Mouse (Mus musculus) kidney, adult 2 months (tissue): ENCODE results near the gene Mctp1. TPM values are rescaled to one million over a fixed set of nuclear protein-coding genes. Genes with fewer than 3 reads are reported as not detected.

Source experiments
- DNase-seq: peaks from one replicate; pipeline ENCODE4 v3.0.0; 2021
- H3K27ac ChIP-seq: fragments of 200-500 bp; 2 replicates; pipeline ENCODE4 v1.5.1; 2012; ENCODE audit warnings: low read depth, low read length, control low read depth, inconsistent platforms; ENCODE audit not compliant: insufficient read depth
- H3K27me3 ChIP-seq: fragments of 200-500 bp; replicated peaks from 2 replicates; pipeline ENCODE4 v1.6.1; 2012; ENCODE audit warnings: mild to moderate bottlenecking, moderate library complexity, low read length, inconsistent platforms; ENCODE audit not compliant: control insufficient read depth, insufficient read depth
- H3K36me3 ChIP-seq: fragments of 200-500 bp; 2 replicates; pipeline ENCODE4 v1.6.1; 2012; ENCODE audit warnings: mild to moderate bottlenecking, moderate library complexity, low read length, inconsistent platforms; ENCODE audit not compliant: control insufficient read depth, insufficient read depth
- H3K4me1 ChIP-seq: fragments of 200-500 bp; 2 replicates; pipeline ENCODE4 v1.6.1; 2011; ENCODE audit warnings: low read length; ENCODE audit not compliant: control insufficient read depth, insufficient read depth
- H3K4me3 ChIP-seq: fragments of 200-500 bp; 2 replicates; pipeline ENCODE4 v1.5.1; 2011; ENCODE audit warnings: mild to moderate bottlenecking, low read depth, low read length, control low read depth; ENCODE audit not compliant: insufficient read depth
- CTCF ChIP-seq: fragments of 200-500 bp; conservative IDR thresholded peaks from 2 replicates; pipeline ENCODE4 v1.5.1; 2011; ENCODE audit warnings: low read depth, mild to moderate bottlenecking, control low read depth, low read length, moderate library complexity, mixed read lengths; ENCODE audit not compliant: insufficient read depth, insufficient read length
- POLR2A ChIP-seq: fragments of 200-500 bp; IDR thresholded peaks from one replicate; pipeline ENCODE4 v1.6.1; 2011; ENCODE audit warnings: low read depth, low read length, control low read depth
- WGBS: fragments of 180-500 bp; shearing (Covaris S2); methylation state at CpG from one replicate; pipeline ENCODE4 v1.1.7; 2018; 5-methylcytosine and 5-hydroxymethylcytosine counted together
- polyA plus RNA-seq: library from polyadenylated mRNA; depleted of rRNA; stranded (reverse); fragments of >200 nt; gene quantifications from 2 replicates; pipeline ENCODE4 v1.2.3, GENCODE M21; 2012

Mctp1 gene
- polyA plus RNA-seq, 1 experiment, result 0.14 TPM

- no peak for TF ChIP-seq CTCF
- Histone ChIP-seq H3K4me1 (no peaks in the 10 kb centered on the region), H3K36me3 (no peaks in the 10 kb centered on the region), H3K27me3 (no peaks in the 10 kb centered on the region; the same call in 1 of the 2 replicates), H3K4me3 (no peak overlapping the region), H3K27ac (no peak overlapping the region)
- 77% methylated on average over 2 of the region's 2 CpGs for WGBS
- DNase-seq, result no peak
Measured at GRCm38 (mm10) chr13:76482998-76483397, 98.7 kb downstream of the Mctp1 start.

- DNase-seq, result peak; percentile 8
- Histone ChIP-seq H3K4me1 (no peaks in the 10 kb centered on the region), H3K4me3 (no peak overlapping the region), H3K36me3 (no peaks in the 10 kb centered on the region), H3K27ac (no peak overlapping the region), H3K27me3 (no peaks in the 10 kb centered on the region; the same call in 1 of the 2 replicates)
- TF ChIP-seq CTCF (no peak), POLR2A (no peak)
- 5% methylated on average over 2 of the region's 2 CpGs for WGBS
Measured at GRCm38 (mm10) chr13:76484086-76484709, 99.9 kb downstream of the Mctp1 start.

- TF ChIP-seq POLR2A, result no peak
- no peak for TF ChIP-seq CTCF
- Histone ChIP-seq H3K27ac (no peak overlapping the region), H3K27me3 (no peaks in the 10 kb centered on the region), H3K4me1 (no peaks in the 10 kb centered on the region), H3K36me3 (no peaks in the 10 kb centered on the region), H3K4me3 (no peak overlapping the region)
- DNase-seq, result no peak
- 84% methylated on average over 2 of the region's 2 CpGs for WGBS
Measured at GRCm38 (mm10) chr13:76515896-76516295, 131.6 kb downstream of the Mctp1 start.

- Histone ChIP-seq H3K27ac (no peak overlapping the region), H3K27me3 (no peaks in the 10 kb centered on the region), H3K4me3 (no peak overlapping the region), H3K36me3 (no peaks in the 10 kb centered on the region), H3K4me1 (no peaks in the 10 kb centered on the region)
- no peak for DNase-seq
- WGBS, result 73% methylated on average over 1 of the region's 1 CpGs
- TF ChIP-seq CTCF (no peak), POLR2A (no peak)
Measured at GRCm38 (mm10) chr13:76523170-76523569, 138.8 kb downstream of the Mctp1 start.

GRCm38 (mm10) chr13:76527326-76527725 lies 143.0 kb downstream of the Mctp1 start:
- Histone ChIP-seq H3K27ac (no peak overlapping the region), H3K27me3 (no peaks in the 10 kb centered on the region), H3K36me3 (no peaks in the 10 kb centered on the region), H3K4me1 (no peaks in the 10 kb centered on the region), H3K4me3 (no peak overlapping the region)
- no peak for TF ChIP-seq CTCF
- DNase-seq, result no peak

GRCm38 (mm10) chr13:76527751-76528150 lies 143.4 kb downstream of the Mctp1 start:
- Histone ChIP-seq H3K36me3 (no peaks in the 10 kb centered on the region), H3K4me3 (no peak overlapping the region), H3K4me1 (no peaks in the 10 kb centered on the region), H3K27ac (no peak overlapping the region), H3K27me3 (no peaks in the 10 kb centered on the region)
- 27% methylated on average over 1 of the region's 1 CpGs for WGBS
- TF ChIP-seq POLR2A (no peak), CTCF (no peak)
- no peak for DNase-seq

GRCm38 (mm10) chr13:76529915-76530314 lies 145.6 kb downstream of the Mctp1 start:
- Histone ChIP-seq H3K27me3 (no peaks in the 10 kb centered on the region), H3K4me3 (no peak overlapping the region), H3K36me3 (no peaks in the 10 kb centered on the region), H3K4me1 (no peaks in the 10 kb centered on the region), H3K27ac (no peak overlapping the region)
- no peak for DNase-seq
- 78% methylated on average over 2 of the region's 2 CpGs for WGBS
- TF ChIP-seq POLR2A (no peak), CTCF (no peak)
